Mouse (Mus musculus) liver, postnatal 0 days (tissue): ENCODE results near the gene Gm49405. TPM values are rescaled to one million over a fixed set of nuclear protein-coding genes. Genes with fewer than 3 reads are reported as not detected.
"Not testable (repeated sequence)": the region's sequence is repeated elsewhere in the genome, so short reads cannot be mapped to it uniquely, and the experiment has no call there.

Source experiments
- ATAC-seq: fragments of 200-750 bp; cut with Nextera tagmentation; 2 replicates; pipeline ENCODE4 v1.8.0; 2017; ENCODE audit warnings: mild to moderate bottlenecking, moderate library complexity
- DNase-seq: peaks from one replicate; pipeline ENCODE4 v3.0.0-alpha.2; 2016
- H3K27ac ChIP-seq: fragments of 300-500 bp; sonication (generic); 2 replicates; pipeline ENCODE4 v1.5.1; 2014; ENCODE audit warnings: antibody characterized with exemption, moderate library complexity, mild to moderate bottlenecking, low read depth
- H3K27me3 ChIP-seq: fragments of 300-500 bp; sonication (generic); 2 replicates; pipeline ENCODE4 v1.6.1; 2014; ENCODE audit warnings: low read length, control low read depth, mixed read lengths; ENCODE audit not compliant: insufficient read depth
- H3K36me3 ChIP-seq: fragments of 300-500 bp; sonication (generic); replicated peaks from 2 replicates; pipeline ENCODE4 v1.6.1; 2014; ENCODE audit warnings: mild to moderate bottlenecking, control low read depth, low read length, moderate library complexity, mixed read lengths; ENCODE audit not compliant: insufficient read depth
- H3K4me1 ChIP-seq: fragments of 300-500 bp; sonication (generic); 2 replicates; pipeline ENCODE4 v1.6.1; 2014; ENCODE audit warnings: antibody characterized with exemption, mild to moderate bottlenecking, control low read depth; ENCODE audit not compliant: insufficient read depth
- H3K4me2 ChIP-seq: fragments of 300-500 bp; sonication (generic); 2 replicates; pipeline ENCODE4 v1.6.1; 2014; ENCODE audit warnings: low read depth, mild to moderate bottlenecking, low read length, moderate library complexity, mixed read lengths
- H3K4me3 ChIP-seq: fragments of 300-500 bp; sonication (generic); 2 replicates; pipeline ENCODE4 v1.5.1; 2014; ENCODE audit warnings: low read depth, low read length
- H3K9ac ChIP-seq: fragments of 300-500 bp; sonication (generic); replicated peaks from 2 replicates; pipeline ENCODE4 v1.6.1; 2014; ENCODE audit warnings: mild to moderate bottlenecking, moderate library complexity
- H3K9me3 ChIP-seq: fragments of 300-500 bp; sonication (generic); 2 replicates; pipeline ENCODE4 v1.6.1; 2016; ENCODE audit warnings: mild to moderate bottlenecking, control low read depth, low read length, mixed read lengths
- CTCF ChIP-seq: sonication (generic); IDR thresholded peaks from 2 replicates; pipeline ENCODE4 v1.5.1; 2016; ENCODE audit warnings: antibody characterized with exemption, low read depth
- EP300 ChIP-seq: IDR thresholded peaks from 2 replicates; pipeline ENCODE4 v1.6.1; 2016; ENCODE audit warnings: antibody characterized with exemption, low read depth, mild to moderate bottlenecking
- WGBS: fragments of 180-500 bp; shearing (Covaris S2); extraction: QIAGEN DNeasy Blood & Tissue Kit; methylation state at CpG from one replicate; pipeline ENCODE4 v1.1.7; 2014; ENCODE audit not compliant: insufficient replicate concordance; 5-methylcytosine and 5-hydroxymethylcytosine counted together
- polyA plus RNA-seq: library from polyadenylated mRNA; unstranded; fragments of >200 nt; fragmentation: Nextera tagmentation; extraction: Ambion mirVana; gene quantifications from 2 replicates; pipeline ENCODE4 v1.2.1, GENCODE M21; 2015

The Gm49405 gene
- polyA plus RNA-seq, 1 experiment from 2014 or later, result 0.49 TPM

GRCm38 (mm10) chr19:3966330-3967075 lies 33.9 kb upstream of the Gm49405 start:
- WGBS, result 74% methylated on average over 11 of the region's 11 CpGs
- H3K9ac ChIP-seq, result no peak overlapping the region
- no peaks in the 10 kb centered on the region for H3K9me3 ChIP-seq
- ATAC-seq, result no peak
- DNase-seq, result no peak
- no peak overlapping the region for H3K4me2 ChIP-seq
- no peak overlapping the region for H3K4me3 ChIP-seq
- H3K4me1 ChIP-seq, result no peaks in the 10 kb centered on the region
- no peak overlapping the region for H3K27ac ChIP-seq
- no peaks in the 10 kb centered on the region for H3K36me3 ChIP-seq
- peak; percentile 30 for TF ChIP-seq CTCF
- TF ChIP-seq EP300, result no peak
- H3K27me3 ChIP-seq, result no peaks in the 10 kb centered on the region

- ATAC-seq, result no peak
- H3K9me3 ChIP-seq, result no peaks in the 10 kb centered on the region
- no peak overlapping the region for H3K9ac ChIP-seq
- TF ChIP-seq CTCF (no peak), EP300 (no peak)
- no peak overlapping the region for H3K4me2 ChIP-seq
- H3K4me3 ChIP-seq, result no peak overlapping the region
- no peaks in the 10 kb centered on the region for H3K4me1 ChIP-seq
- H3K27me3 ChIP-seq, result no peaks in the 10 kb centered on the region
- 49% methylated on average over 3 of the region's 3 CpGs for WGBS
- DNase-seq, result no peak
- no peak overlapping the region for H3K27ac ChIP-seq
- H3K36me3 ChIP-seq, result no peaks in the 10 kb centered on the region
Measured at GRCm38 (mm10) chr19:3967258-3967657, 33.2 kb upstream of the Gm49405 start.

DNA sequence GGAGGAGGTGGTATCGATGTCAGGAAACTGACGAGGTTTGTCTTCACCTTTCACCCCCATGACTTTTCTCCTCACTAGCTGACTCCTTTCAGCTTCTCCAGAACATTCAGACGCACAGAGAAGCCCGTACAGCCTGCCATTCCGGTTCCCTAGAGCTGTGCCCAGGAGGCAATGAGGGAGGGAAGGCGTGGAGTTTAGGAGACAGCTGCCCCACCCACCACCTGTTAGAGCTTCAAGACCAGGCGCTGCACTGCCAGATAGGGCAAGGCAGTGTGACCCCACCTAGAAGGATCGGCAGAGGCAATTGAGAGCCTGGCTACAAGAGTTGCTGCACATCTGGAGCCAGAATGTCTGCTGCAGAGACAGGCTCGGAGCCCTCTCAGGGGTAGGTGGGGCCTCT lies 28.2 kb upstream of the Gm49405 start, which contains the start of gene Aldh3b2:
Gene Aldh3b2 (plus strand): TSS at position 100 of the 400 bp plus-strand sequence.
- no peaks in the 10 kb centered on the region for H3K9me3 ChIP-seq
- no peaks in the 10 kb centered on the region for H3K36me3 ChIP-seq
- no peak for TF ChIP-seq CTCF
- TF ChIP-seq EP300, result no peak
- ATAC-seq (peak; percentile 60; the same call in 1 of the 2 replicates), DNase-seq (no peak)
- WGBS, result 47% methylated on average over 9 of the region's 9 CpGs
- no peaks in the 10 kb centered on the region for H3K4me1 ChIP-seq
- H3K27me3 ChIP-seq, result no peaks in the 10 kb centered on the region
- H3K9ac ChIP-seq, result no peak within 1 kb of the TSS
- no peak within 1 kb of the TSS for H3K4me3 ChIP-seq
- H3K4me2 ChIP-seq, result no peak within 1 kb of the TSS
- no peak within 1 kb of the TSS for H3K27ac ChIP-seq

DNA sequence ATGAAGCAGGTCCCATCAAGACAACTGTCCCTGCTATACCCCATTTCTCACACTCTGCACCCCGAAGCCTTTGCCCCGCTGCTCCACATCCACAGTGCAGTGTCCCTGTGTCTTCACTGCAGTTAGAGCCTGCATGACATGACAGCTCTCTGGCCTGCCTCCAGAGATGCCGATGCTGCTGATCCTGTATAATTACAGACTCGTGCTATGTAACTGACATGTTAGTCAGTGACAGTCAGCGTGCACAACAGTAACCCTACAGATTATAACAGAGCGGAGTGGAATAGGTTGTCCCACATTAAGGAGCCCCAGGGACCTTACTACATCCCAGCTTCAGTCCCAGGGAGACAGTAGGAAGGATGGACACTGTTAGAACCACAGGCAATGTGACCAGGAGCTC lies 25.8 kb upstream of the Gm49405 start:
- H3K4me2 ChIP-seq, H3K9me3 ChIP-seq, H3K4me3 ChIP-seq, ATAC-seq, H3K4me1 ChIP-seq, H3K27ac ChIP-seq, DNase-seq, H3K27me3 ChIP-seq, H3K9ac ChIP-seq, H3K36me3 ChIP-seq: not testable (repeated sequence)
- 80% methylated on average over 6 of the region's 6 CpGs for WGBS

DNA sequence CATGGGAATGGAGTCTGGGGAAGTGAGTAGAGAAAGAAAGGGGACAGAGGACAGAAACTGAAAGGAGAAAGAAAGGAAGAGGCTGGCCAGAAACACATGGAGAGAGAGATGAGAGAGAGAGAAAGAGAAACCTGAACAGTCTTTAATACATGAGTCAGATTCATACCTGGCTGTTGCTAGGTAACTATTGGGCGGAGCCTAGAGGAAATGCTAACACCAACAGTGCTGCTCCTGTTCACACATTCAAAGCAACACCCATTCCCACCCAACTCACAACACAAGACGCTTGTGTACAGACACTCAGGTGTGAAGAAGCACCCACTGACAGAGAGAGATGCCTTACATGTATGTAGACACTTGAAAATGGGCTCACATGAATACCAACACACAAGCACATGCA lies 24.6 kb upstream of the Gm49405 start:
- no peaks in the 10 kb centered on the region for H3K27me3 ChIP-seq
- H3K9ac ChIP-seq, result no peak overlapping the region
- no peak for TF ChIP-seq EP300
- TF ChIP-seq CTCF, result no peak
- H3K27ac ChIP-seq, result no peak overlapping the region
- no peak overlapping the region for H3K4me3 ChIP-seq
- H3K9me3 ChIP-seq, result no peaks in the 10 kb centered on the region
- H3K36me3 ChIP-seq, result no peaks in the 10 kb centered on the region
- DNase-seq (no peak), ATAC-seq (no peak)
- H3K4me2 ChIP-seq, result no peak overlapping the region
- 74% methylated on average over 2 of the region's 2 CpGs for WGBS
- no peaks in the 10 kb centered on the region for H3K4me1 ChIP-seq

DNA sequence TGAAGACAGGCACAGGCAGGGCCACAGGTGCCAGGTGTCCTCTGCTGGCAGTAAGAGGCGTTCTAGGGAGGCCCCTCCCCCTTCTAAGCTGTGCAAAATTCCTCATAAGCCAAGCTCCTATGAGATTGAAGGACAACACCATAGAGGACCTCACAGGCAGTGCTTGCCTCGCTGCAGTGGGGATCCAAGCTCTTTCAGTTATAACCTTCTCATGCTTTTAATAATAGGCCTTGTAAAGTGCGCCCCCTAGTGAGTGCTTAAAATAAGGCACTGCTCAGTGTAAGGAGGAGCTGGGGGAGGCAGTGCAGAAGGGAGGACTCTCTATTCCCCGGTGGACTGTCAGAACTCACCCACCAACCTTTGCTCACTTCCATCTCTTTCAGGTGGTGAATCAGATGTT lies 20.1 kb upstream of the Gm49405 start:
- DNase-seq (peak; percentile 82), ATAC-seq (peak; percentile 60; the same call in 1 of the 2 replicates)
- Histone ChIP-seq H3K4me3 (no peak overlapping the region), H3K4me1 (peaks cover 9% of the 10 kb centered on the region), H3K9ac (no peak overlapping the region), H3K36me3 (no peaks in the 10 kb centered on the region), H3K9me3 (no peaks in the 10 kb centered on the region), H3K27me3 (no peaks in the 10 kb centered on the region), H3K27ac (no peak overlapping the region), H3K4me2 (no peak overlapping the region)
- TF ChIP-seq EP300 (no peak), CTCF (peak; percentile 93)
- WGBS, result 17% methylated on average over 4 of the region's 4 CpGs
